Mouse (Mus musculus) CH12.LX (cell line): ENCODE results near the gene Plp2. TPM values are rescaled to one million over a fixed set of nuclear protein-coding genes. Genes with fewer than 3 reads are reported as not detected.

Source experiments
- DNase-seq: peaks from one replicate; pipeline ENCODE4 v3.0.0-alpha.2; 2013; ENCODE audit errors: extremely low read depth
- H3K27ac ChIP-seq: 2 replicates; pipeline ENCODE4 v1.5.1; 2012; ENCODE audit warnings: low read depth, mild to moderate bottlenecking, control low read depth, moderate library complexity; ENCODE audit not compliant: insufficient read depth
- H3K27me3 ChIP-seq: replicated peaks from 2 replicates; pipeline ENCODE3; 2012; ENCODE audit warnings: inconsistent platforms
- H3K36me3 ChIP-seq, 2 experiments: replicated peaks in 1 of 2; 2 replicates each; pipeline versions ENCODE3 to v1.6.1; 2012; ENCODE audit warnings: inconsistent platforms in 1 of 2, low read length in 1 of 2, mild to moderate bottlenecking in 1 of 2, mixed read lengths in 1 of 2, moderate library complexity in 1 of 2; ENCODE audit not compliant: control insufficient read depth in 1 of 2, insufficient read depth in 1 of 2
- H3K4me1 ChIP-seq, 2 experiments: 2 replicates each; pipeline ENCODE4 v1.6.1; 2012; ENCODE audit warnings: inconsistent platforms in 1 of 2, moderate library complexity in 1 of 2; ENCODE audit not compliant: insufficient read depth in 2 of 2, control insufficient read depth in 1 of 2
- H3K4me2 ChIP-seq: 2 replicates; pipeline ENCODE4 v1.6.1; 2012; ENCODE audit warnings: low read depth, mild to moderate bottlenecking, control low read depth; ENCODE audit not compliant: poor library complexity, insufficient read depth, severe bottlenecking
- H3K4me3 ChIP-seq, 3 experiments: fragments of 150-350 bp in 1 of 3; sonication (generic) in 1 of 3; replicated peaks in 1 of 3; 2 replicates each; pipeline versions ENCODE3 to v1.5.1; 2011 to 2012; ENCODE audit warnings: low read depth in 2 of 3, low read length in 2 of 3, mild to moderate bottlenecking in 2 of 3, moderate library complexity in 2 of 3, control low read depth in 1 of 3, improper control_type of control experiment in 1 of 3, inconsistent platforms in 1 of 3, mixed read lengths in 1 of 3; ENCODE audit not compliant: poor library complexity in 1 of 3
- H3K79me2 ChIP-seq: replicated peaks from 2 replicates; pipeline ENCODE4 v1.6.1; 2012; ENCODE audit warnings: mild to moderate bottlenecking, moderate library complexity; ENCODE audit not compliant: control insufficient read depth, poor library complexity, insufficient read depth, severe bottlenecking; ENCODE audit errors: extremely low read depth
- H3K9ac ChIP-seq: 2 replicates; pipeline ENCODE4 v1.6.1; 2012; ENCODE audit warnings: low read depth, mild to moderate bottlenecking, control low read depth, moderate library complexity; ENCODE audit not compliant: insufficient read depth
- H3K9me3 ChIP-seq: replicated peaks from 2 replicates; pipeline ENCODE3; 2012; ENCODE audit warnings: low read length, inconsistent platforms, mixed read lengths
- CHD1 ChIP-seq: IDR thresholded peaks from 2 replicates; pipeline ENCODE4 v1.6.1; 2012; ENCODE audit warnings: low read depth, low read length, improper control_type of control experiment, inconsistent platforms
- CHD2 ChIP-seq: IDR thresholded peaks from 2 replicates; pipeline ENCODE4 v1.6.1; 2011; ENCODE audit warnings: low read length, improper control_type of control experiment
- CTCF ChIP-seq, 2 experiments: IDR thresholded peaks in 1 of 2; conservative IDR thresholded peaks in 1 of 2; 2 replicates each; pipeline ENCODE4 v1.5.1; 2011 to 2012; ENCODE audit warnings: low read depth in 2 of 2, low read length in 2 of 2, improper control_type of control experiment in 1 of 2, inconsistent platforms in 1 of 2, mild to moderate bottlenecking in 1 of 2, moderate library complexity in 1 of 2
- ELF1 ChIP-seq: IDR thresholded peaks from 2 replicates; pipeline ENCODE4 v1.6.1; 2014; ENCODE audit warnings: low read depth, mild to moderate bottlenecking, inconsistent platforms, low read length, improper control_type of control experiment
- EP300 ChIP-seq: IDR thresholded peaks from 2 replicates; pipeline ENCODE4 v1.6.1; 2011; ENCODE audit warnings: low read length, improper control_type of control experiment
- GABPA ChIP-seq: IDR thresholded peaks from 2 replicates; pipeline ENCODE4 v1.6.1; 2012; ENCODE audit warnings: low read depth, low read length, improper control_type of control experiment, inconsistent platforms; ENCODE audit not compliant: insufficient replicate concordance
- HCFC1 ChIP-seq: IDR thresholded peaks from 2 replicates; pipeline ENCODE4 v1.6.1; 2012; ENCODE audit warnings: low read depth, mild to moderate bottlenecking, inconsistent platforms, low read length, improper control_type of control experiment
- MAZ ChIP-seq: IDR thresholded peaks from 2 replicates; pipeline ENCODE4 v1.6.1; 2012; ENCODE audit warnings: low read depth, mild to moderate bottlenecking, inconsistent platforms, low read length, improper control_type of control experiment, moderate library complexity
- NELFE ChIP-seq: IDR thresholded peaks from 2 replicates; pipeline ENCODE4 v1.6.1; 2011; ENCODE audit warnings: low read depth, low read length, improper control_type of control experiment
- NRF1 ChIP-seq: IDR thresholded peaks from 2 replicates; pipeline ENCODE4 v1.6.1; 2014; ENCODE audit warnings: low read depth, mild to moderate bottlenecking, inconsistent platforms, low read length, improper control_type of control experiment, moderate library complexity
- SMC3 ChIP-seq: IDR thresholded peaks from 2 replicates; pipeline ENCODE4 v1.6.1; 2011; ENCODE audit warnings: low read depth, low read length, improper control_type of control experiment
- TCF12 ChIP-seq: IDR thresholded peaks from 2 replicates; pipeline ENCODE4 v1.6.1; 2014; ENCODE audit warnings: low read depth, mild to moderate bottlenecking, inconsistent platforms, low read length, improper control_type of control experiment
- USF1 ChIP-seq: IDR thresholded peaks from 2 replicates; pipeline ENCODE4 v1.6.1; 2014; ENCODE audit warnings: low read depth, mild to moderate bottlenecking, inconsistent platforms, low read length, improper control_type of control experiment
- ZC3H11A ChIP-seq: IDR thresholded peaks from 2 replicates; pipeline ENCODE4 v1.6.1; 2012; ENCODE audit warnings: low read depth, mild to moderate bottlenecking, inconsistent platforms, low read length, improper control_type of control experiment
- ZKSCAN1 ChIP-seq: IDR thresholded peaks from 2 replicates; pipeline ENCODE4 v1.6.1; 2012; ENCODE audit warnings: low read depth, inconsistent platforms, low read length, improper control_type of control experiment, borderline replicate concordance
- dilution Hi-C: fragments of 300-500 bp; cut with MboI; formaldehyde crosslinking; loops from 2 replicates; pipeline ENCODE4 v1.14.3; 2020; ENCODE audit warnings: low sequenced_read_pairs; ENCODE audit not compliant: extremely low pct_unique_long_range_greater_than_20kb, extremely low pct_ligation_motif_present
- in situ Hi-C: fragments of 300-500 bp; cut with MboI; formaldehyde crosslinking; loops from 3 replicates; pipeline ENCODE4 v1.14.3; 2019; ENCODE audit warnings: low sequenced_read_pairs, low pct_ligation_motif_present, low pct_unique_long_range_greater_than_20kb, mixed read lengths
- polyA plus RNA-seq: library from polyadenylated mRNA; unstranded; fragments of >175 nt; gene quantifications from 2 replicates; pipeline ENCODE4 v1.2.1, GENCODE M21; 2012; ENCODE audit warnings: low read depth; ENCODE audit not compliant: insufficient read length
- total RNA-seq, 2 experiments: library from RNA; depleted of rRNA; stranded (reverse); fragments of 300-350 nt in 1 of 2; fragments of >200 nt in 1 of 2; gene quantifications; 2 replicates each; pipeline ENCODE4 v1.2.3; 2012 to 2014

The Plp2 gene
- total and polyA plus RNA-seq, 3 experiments: 163 to 247 (median 173) TPM

DNA sequence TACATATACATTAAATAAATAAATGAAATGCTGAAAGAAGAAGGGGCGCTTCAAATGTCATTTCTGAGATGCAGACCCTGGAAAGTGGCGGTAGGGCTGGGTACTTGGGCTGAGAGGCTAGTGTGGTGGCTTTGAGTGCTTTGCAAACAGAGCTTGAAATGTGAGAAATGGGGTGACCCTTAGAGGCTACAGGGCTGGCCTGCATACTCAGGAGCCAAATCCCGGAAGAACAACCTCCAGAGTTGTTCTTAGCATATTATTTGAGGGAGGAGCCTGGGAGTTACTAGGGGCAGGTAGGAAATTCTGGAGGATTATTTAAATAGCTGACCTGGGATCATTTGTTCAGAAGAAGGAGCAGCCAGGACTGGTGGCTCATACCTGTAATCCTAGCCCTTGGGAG, 19.3 kb upstream of the Plp2 start:
- H3K27ac ChIP-seq: no peak overlapping the region
- no peaks in the 10 kb centered on the region for H3K36me3 ChIP-seq
- no peaks in the 10 kb centered on the region for H3K9me3 ChIP-seq
- H3K4me2 ChIP-seq: no peak overlapping the region
- no peaks in the 10 kb centered on the region for H3K79me2 ChIP-seq
- in situ Hi-C loops (no loop called here), dilution Hi-C loops (no loop called here)
- H3K4me1 ChIP-seq: no peaks in the 10 kb centered on the region
- H3K27me3 ChIP-seq: no peaks in the 10 kb centered on the region
- no peak overlapping the region for H3K4me3 ChIP-seq
- no peak overlapping the region for H3K9ac ChIP-seq
- DNase-seq: no peak
- TF ChIP-seq SMC3 (no peak), ZC3H11A (no peak), MAZ (no peak), USF1 (no peak), CHD2 (no peak), CTCF (conservative IDR thresholded peaks at IDR 0.05 in 1 of 2, IDR thresholded peaks at IDR 0.05 in 1 of 2; ENCODE audit: low read depth in 2 of 2, low read length in 2 of 2) (no peak), CHD1 (no peak)

DNA sequence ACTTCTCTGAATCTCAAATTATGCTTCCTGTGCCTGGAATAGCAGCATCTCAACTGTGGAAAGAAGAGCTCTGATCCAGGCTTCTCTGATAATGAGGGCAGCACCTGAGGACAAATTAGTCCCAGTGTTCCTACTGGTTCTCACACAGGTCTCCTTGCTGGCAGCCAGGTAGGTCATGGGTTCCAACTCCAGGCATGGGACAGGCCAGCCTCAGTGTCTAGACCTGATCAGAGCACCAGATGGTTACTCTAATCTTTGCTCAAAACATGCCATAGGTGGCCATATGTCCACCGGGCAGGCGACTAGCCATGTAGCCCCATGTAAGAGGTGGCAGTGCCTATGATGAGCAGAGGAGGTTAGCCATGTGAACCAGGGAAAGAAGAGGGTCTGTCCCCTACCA, 17.1 kb upstream of the Plp2 start:
- in situ Hi-C loops: no loop called here
- peaks cover 3% of the 10 kb centered on the region for H3K27me3 ChIP-seq
- no peaks in the 10 kb centered on the region for H3K4me1 ChIP-seq
- dilution Hi-C loops: no loop called here
- DNase-seq: no peak
- H3K4me3 ChIP-seq: no peak overlapping the region
- TF ChIP-seq NELFE: no peak
- TF ChIP-seq HCFC1: no peak
- no peak for TF ChIP-seq GABPA
- no peak for TF ChIP-seq ELF1
- no peak for TF ChIP-seq CHD1
- TF ChIP-seq EP300: no peak
- no peak for TF ChIP-seq NRF1
- TF ChIP-seq TCF12: no peak
- TF ChIP-seq SMC3: no peak
- no peaks in the 10 kb centered on the region for H3K36me3 ChIP-seq
- H3K9ac ChIP-seq: no peak overlapping the region
- no peaks in the 10 kb centered on the region for H3K9me3 ChIP-seq
- H3K4me2 ChIP-seq: no peak overlapping the region
- H3K27ac ChIP-seq: no peak overlapping the region
- no peaks in the 10 kb centered on the region for H3K79me2 ChIP-seq

DNA sequence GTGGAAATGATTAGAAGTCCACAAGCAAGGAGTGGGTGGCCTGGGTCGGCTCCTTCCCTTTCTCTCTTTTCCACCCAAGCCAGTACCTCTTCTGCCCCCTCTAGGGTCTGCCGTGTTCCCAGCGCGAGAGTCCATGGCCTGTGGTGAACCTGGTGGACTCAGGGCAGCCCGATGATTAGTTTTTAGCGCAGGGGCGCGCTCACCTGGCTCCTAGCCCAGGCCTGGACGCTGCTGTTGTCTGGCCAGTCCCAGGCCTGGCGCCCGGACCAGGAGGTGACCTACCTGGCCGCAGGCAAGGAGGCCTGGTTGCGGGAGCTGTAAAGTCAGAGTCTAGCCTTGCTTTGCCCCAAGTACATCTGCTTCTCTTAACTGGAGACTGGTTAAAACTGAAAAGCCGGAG, 9.7 kb upstream of the Plp2 start, which contains the start of gene Magix:
Magix (minus strand) TSS at position 388 of the 400 bp plus-strand sequence.
- H3K79me2 ChIP-seq: no peaks in the 10 kb centered on the region
- no peak for DNase-seq
- H3K4me1 ChIP-seq: no peaks in the 10 kb centered on the region
- H3K27ac ChIP-seq: no peak within 1 kb of the TSS
- no peaks in the 10 kb centered on the region for H3K9me3 ChIP-seq
- H3K4me3 ChIP-seq: no peak within 1 kb of the TSS
- H3K36me3 ChIP-seq: no peaks in the 10 kb centered on the region
- in situ Hi-C loops (no loop called here), dilution Hi-C loops (no loop called here)
- no peak within 1 kb of the TSS for H3K9ac ChIP-seq
- H3K4me2 ChIP-seq: 0 out of 2 replicates have a peak within 1 kb of the TSS, but pooled peaks have one; percentile 30
- TF ChIP-seq ZKSCAN1: no peak
- peaks cover 3% of the 10 kb centered on the region for H3K27me3 ChIP-seq
